Mouse (Mus musculus): ENCODE measurements around the gene Atad5.

GRCm38 (mm10) chr11:80151541-80151940, 62.3 kb downstream of the Atad5 start:
- TF ChIP-seq CTCF (IDR thresholded peaks at IDR 0.05; ENCODE audit: extremely low read depth, insufficient read depth, insufficient read length, insufficient replicate concordance) (no peak), POLR2A (IDR thresholded peaks at IDR 0.05; ENCODE audit: low read depth, low read length) (no peak)
